Mouse (Mus musculus) lung, embryonic 15.5 days (tissue): ENCODE measurements at regions not wholly inside any gene's neighbourhood (a gene's known extent, or its start where the extent isn't known, plus 50 kb on each side); places are given as distances from the start of the nearest gene placed in this dataset.

ENCODE experiments used
- ATAC-seq: fragments of 200-750 bp; cut with Nextera tagmentation; 2 replicates; pipeline ENCODE4 v1.8.0; 2017; ENCODE audit warnings: moderate number of reproducible peaks, borderline replicate concordance; ENCODE audit not compliant: low FRiP score, low TSS enrichment; ENCODE audit errors: extremely low read depth
- H3K27ac ChIP-seq: fragments of 300-500 bp; sonication (generic); 2 replicates; pipeline ENCODE4 v1.5.1; 2015; ENCODE audit warnings: moderate library complexity, mild to moderate bottlenecking, inconsistent platforms
- H3K27me3 ChIP-seq: fragments of 300-500 bp; sonication (generic); 2 replicates; pipeline ENCODE4 v1.6.1; 2015; ENCODE audit warnings: inconsistent platforms
- H3K36me3 ChIP-seq: fragments of 300-500 bp; sonication (generic); 2 replicates; pipeline ENCODE4 v1.6.1; 2015; ENCODE audit warnings: inconsistent platforms
- H3K4me1 ChIP-seq: fragments of 300-500 bp; sonication (generic); 2 replicates; pipeline ENCODE4 v1.6.1; 2015; ENCODE audit warnings: inconsistent platforms
- H3K4me2 ChIP-seq: fragments of 300-500 bp; sonication (generic); 2 replicates; pipeline ENCODE4 v1.6.1; 2015; ENCODE audit warnings: inconsistent platforms, mild to moderate bottlenecking, moderate library complexity
- H3K4me3 ChIP-seq: fragments of 300-500 bp; sonication (generic); 2 replicates; pipeline ENCODE4 v1.5.1; 2015; ENCODE audit warnings: mild to moderate bottlenecking, inconsistent platforms
- H3K9ac ChIP-seq: fragments of 300-500 bp; sonication (generic); 2 replicates; pipeline ENCODE4 v1.6.1; 2015; ENCODE audit warnings: inconsistent platforms
- H3K9me3 ChIP-seq: fragments of 300-500 bp; sonication (generic); 2 replicates; pipeline ENCODE4 v1.6.1; 2016; ENCODE audit warnings: inconsistent platforms
- WGBS: fragments of 180-500 bp; shearing (Covaris S2); methylation state at CpG from one replicate; pipeline ENCODE4 v1.1.7; 2015; 5-methylcytosine and 5-hydroxymethylcytosine counted together

DNA sequence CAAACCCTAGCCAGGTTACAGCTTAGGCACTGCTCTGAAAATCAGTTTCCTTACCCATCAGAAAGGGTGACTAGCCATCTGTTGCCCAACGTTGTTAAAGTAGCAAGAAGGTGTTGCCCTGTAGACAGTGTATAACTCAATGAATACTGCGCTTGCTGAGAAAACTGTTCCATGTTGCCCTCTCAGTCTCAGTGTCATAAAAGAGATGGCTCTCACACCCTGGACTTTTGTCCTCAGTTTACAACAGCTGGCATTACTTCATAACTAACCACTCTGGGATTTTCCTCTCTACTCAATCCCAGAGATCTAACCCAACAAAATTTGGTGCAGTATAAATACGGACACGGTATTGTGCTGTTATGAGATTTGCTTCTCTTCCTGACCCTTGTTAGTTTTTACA is 252.1 kb upstream of the Cited2 start:
- Histone ChIP-seq H3K27ac (no peak overlapping the region), H3K4me2 (no peak overlapping the region), H3K27me3 (no peaks in the 10 kb centered on the region), H3K4me1 (no peaks in the 10 kb centered on the region), H3K4me3 (no peak overlapping the region), H3K36me3 (no peaks in the 10 kb centered on the region), H3K9me3 (no peaks in the 10 kb centered on the region), H3K9ac (no peak overlapping the region)
- no peak for ATAC-seq
- WGBS, result 85% methylated on average over 4 of the region's 4 CpGs

DNA sequence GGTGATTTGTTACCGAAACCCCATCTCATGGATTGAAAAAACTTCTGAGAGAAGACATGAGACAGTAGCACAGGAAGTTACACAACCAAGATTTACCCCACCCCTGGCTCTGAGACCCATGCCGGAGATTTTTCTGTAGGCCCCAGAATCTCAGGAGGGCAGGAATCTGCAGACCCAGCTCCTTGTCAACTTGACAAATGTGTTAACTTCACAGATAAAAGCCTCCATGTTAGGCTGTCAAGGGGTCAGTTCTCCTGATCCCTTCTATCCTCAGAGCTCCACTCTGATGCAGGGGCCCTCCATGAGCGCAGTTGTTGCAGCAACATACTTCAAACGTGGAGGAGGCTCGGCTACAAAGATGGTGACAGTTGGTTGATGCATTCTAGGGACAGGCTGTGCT is 250.5 kb upstream of the Cited2 start:
- WGBS, result 24% methylated on average over 5 of the region's 5 CpGs
- H3K36me3 ChIP-seq, result no peaks in the 10 kb centered on the region
- H3K27ac ChIP-seq, result no peak overlapping the region
- H3K4me2 ChIP-seq, result no peak overlapping the region
- no peak overlapping the region for H3K9ac ChIP-seq
- no peaks in the 10 kb centered on the region for H3K4me1 ChIP-seq
- no peak overlapping the region for H3K4me3 ChIP-seq
- ATAC-seq, result no peak
- no peaks in the 10 kb centered on the region for H3K9me3 ChIP-seq
- no peaks in the 10 kb centered on the region for H3K27me3 ChIP-seq

GRCm38 (mm10) chr10:17475976-17476375 is 247.0 kb upstream of the Cited2 start:
- H3K4me2 ChIP-seq, result no peak overlapping the region
- H3K9me3 ChIP-seq, result no peaks in the 10 kb centered on the region
- peaks cover 8% of the 10 kb centered on the region; the same call in 1 of the 2 replicates for H3K4me1 ChIP-seq
- H3K36me3 ChIP-seq, result no peaks in the 10 kb centered on the region
- no peak overlapping the region for H3K27ac ChIP-seq
- ATAC-seq, result no peak
- H3K4me3 ChIP-seq, result no peak overlapping the region
- WGBS, result 79% methylated on average over 3 of the region's 3 CpGs
- H3K9ac ChIP-seq, result no peak overlapping the region
- no peaks in the 10 kb centered on the region for H3K27me3 ChIP-seq

GRCm38 (mm10) chr10:17476720-17477119 is 246.3 kb upstream of the Cited2 start:
- Histone ChIP-seq H3K27me3 (no peaks in the 10 kb centered on the region), H3K36me3 (no peaks in the 10 kb centered on the region), H3K4me2 (no peak overlapping the region), H3K27ac (no peak overlapping the region), H3K9me3 (no peaks in the 10 kb centered on the region), H3K4me1 (peaks cover 8% of the 10 kb centered on the region; the same call in 1 of the 2 replicates), H3K4me3 (no peak overlapping the region), H3K9ac (no peak overlapping the region)
- ATAC-seq, result no peak
- WGBS, result 76% methylated on average over 6 of the region's 6 CpGs

GRCm38 (mm10) chr10:17478761-17479632 is 244.0 kb upstream of the Cited2 start:
- Histone ChIP-seq H3K9me3 (no peaks in the 10 kb centered on the region), H3K4me3 (no peak overlapping the region), H3K27ac (no peak overlapping the region), H3K27me3 (no peaks in the 10 kb centered on the region), H3K36me3 (no peaks in the 10 kb centered on the region), H3K9ac (no peak overlapping the region), H3K4me1 (peaks cover 8% of the 10 kb centered on the region; the same call in 1 of the 2 replicates), H3K4me2 (no peak overlapping the region)
- 37% methylated on average over 8 of the region's 8 CpGs for WGBS
- no peak for ATAC-seq

GRCm38 (mm10) chr10:17482751-17483150 is 240.3 kb upstream of the Cited2 start:
- H3K4me3 ChIP-seq, result no peak overlapping the region
- no peaks in the 10 kb centered on the region for H3K36me3 ChIP-seq
- no peak for ATAC-seq
- H3K4me1 ChIP-seq, result peaks cover 8% of the 10 kb centered on the region; the same call in 1 of the 2 replicates
- H3K9me3 ChIP-seq, result no peaks in the 10 kb centered on the region
- H3K9ac ChIP-seq, result no peak overlapping the region
- 51% methylated on average over 4 of the region's 4 CpGs for WGBS
- no peak overlapping the region for H3K27ac ChIP-seq
- no peak overlapping the region for H3K4me2 ChIP-seq
- no peaks in the 10 kb centered on the region for H3K27me3 ChIP-seq

GRCm38 (mm10) chr10:17485049-17485449 is 238.0 kb upstream of the Cited2 start:
- Histone ChIP-seq H3K27me3 (no peaks in the 10 kb centered on the region), H3K36me3 (no peaks in the 10 kb centered on the region), H3K9ac (no peak overlapping the region), H3K4me3 (no peak overlapping the region), H3K4me2 (no peak overlapping the region), H3K27ac (no peak overlapping the region), H3K9me3 (no peaks in the 10 kb centered on the region), H3K4me1 (no peaks in the 10 kb centered on the region)
- 76% methylated on average over 5 of the region's 5 CpGs for WGBS
- no peak for ATAC-seq

DNA sequence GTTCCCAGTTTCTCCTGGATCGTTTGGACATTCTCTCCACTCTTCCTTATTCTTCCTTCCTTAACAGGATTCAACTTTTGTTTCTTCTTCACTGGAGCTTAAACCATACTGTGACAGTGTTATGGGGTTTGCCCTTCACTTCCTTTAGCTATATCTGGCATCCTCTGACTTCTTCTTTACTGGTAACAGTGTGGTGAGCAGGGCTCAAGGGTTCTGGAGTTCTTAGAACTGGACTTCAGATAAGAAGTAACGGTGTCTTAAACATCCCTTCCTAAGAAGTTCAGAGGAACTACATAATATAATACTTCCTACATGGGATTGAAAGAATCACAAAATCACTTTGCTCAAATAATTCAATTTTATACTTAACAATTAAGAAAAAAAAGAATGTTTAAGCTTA is 237.5 kb upstream of the Cited2 start:
- no peak overlapping the region for H3K27ac ChIP-seq
- H3K9ac ChIP-seq, result no peak overlapping the region
- WGBS, result 88% methylated on average over 2 of the region's 2 CpGs
- H3K4me2 ChIP-seq, result no peak overlapping the region
- no peak overlapping the region for H3K4me3 ChIP-seq
- no peaks in the 10 kb centered on the region for H3K36me3 ChIP-seq
- H3K27me3 ChIP-seq, result no peaks in the 10 kb centered on the region
- H3K9me3 ChIP-seq, result no peaks in the 10 kb centered on the region
- ATAC-seq, result no peak
- no peaks in the 10 kb centered on the region for H3K4me1 ChIP-seq

DNA sequence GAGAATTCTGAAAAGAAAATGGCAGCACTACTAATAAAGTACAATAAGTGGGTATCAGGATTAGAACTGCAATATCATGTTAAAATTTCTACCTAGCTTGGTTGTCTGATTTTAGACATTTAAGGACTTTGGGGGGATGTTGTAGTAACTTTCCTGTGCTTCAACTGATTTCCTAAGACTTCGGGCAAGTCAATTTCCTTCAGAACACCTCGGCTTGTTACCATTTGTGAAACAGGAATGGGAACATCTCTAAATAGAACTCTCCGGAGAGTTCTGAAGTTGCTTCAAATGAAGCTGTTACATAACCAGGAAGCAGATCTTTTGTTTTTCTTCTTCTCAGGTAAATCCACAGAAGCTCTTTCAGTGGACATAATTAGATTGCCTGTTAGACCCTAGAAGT is 237.0 kb upstream of the Cited2 start:
- no peak overlapping the region for H3K4me3 ChIP-seq
- H3K36me3 ChIP-seq, result no peaks in the 10 kb centered on the region
- H3K9ac ChIP-seq, result no peak overlapping the region
- H3K4me2 ChIP-seq, result no peak overlapping the region
- H3K27me3 ChIP-seq, result no peaks in the 10 kb centered on the region
- H3K9me3 ChIP-seq, result no peaks in the 10 kb centered on the region
- WGBS, result 88% methylated on average over 3 of the region's 3 CpGs
- no peak overlapping the region for H3K27ac ChIP-seq
- H3K4me1 ChIP-seq, result no peaks in the 10 kb centered on the region
- ATAC-seq, result no peak

GRCm38 (mm10) chr10:17487460-17487859 is 235.6 kb upstream of the Cited2 start:
- no peaks in the 10 kb centered on the region for H3K36me3 ChIP-seq
- H3K27ac ChIP-seq, result no peak overlapping the region
- H3K9ac ChIP-seq, result no peak overlapping the region
- no peaks in the 10 kb centered on the region for H3K4me1 ChIP-seq
- no peak for ATAC-seq
- no peaks in the 10 kb centered on the region for H3K27me3 ChIP-seq
- 88% methylated on average over 5 of the region's 5 CpGs for WGBS
- H3K9me3 ChIP-seq, result no peaks in the 10 kb centered on the region
- no peak overlapping the region for H3K4me2 ChIP-seq
- no peak overlapping the region for H3K4me3 ChIP-seq

GRCm38 (mm10) chr10:17491611-17492305 is 231.3 kb upstream of the Cited2 start:
- no peak for ATAC-seq
- Histone ChIP-seq H3K4me1 (no peaks in the 10 kb centered on the region), H3K27ac (no peak overlapping the region), H3K36me3 (no peaks in the 10 kb centered on the region), H3K9ac (no peak overlapping the region), H3K4me2 (no peak overlapping the region), H3K9me3 (no peaks in the 10 kb centered on the region), H3K27me3 (no peaks in the 10 kb centered on the region), H3K4me3 (no peak overlapping the region)
- WGBS, result 84% methylated on average over 5 of the region's 5 CpGs

GRCm38 (mm10) chr10:17493137-17493536 is 229.9 kb upstream of the Cited2 start:
- Histone ChIP-seq H3K4me2 (no peak overlapping the region), H3K27ac (no peak overlapping the region), H3K27me3 (no peaks in the 10 kb centered on the region), H3K36me3 (no peaks in the 10 kb centered on the region), H3K4me1 (no peaks in the 10 kb centered on the region), H3K9me3 (no peaks in the 10 kb centered on the region), H3K4me3 (no peak overlapping the region), H3K9ac (no peak overlapping the region)
- WGBS, result 24% methylated on average over 6 of the region's 6 CpGs
- ATAC-seq, result no peak
